Comparison of ENCODE assay signal across 13 mouse cellular contexts in the genomic region with DNA sequence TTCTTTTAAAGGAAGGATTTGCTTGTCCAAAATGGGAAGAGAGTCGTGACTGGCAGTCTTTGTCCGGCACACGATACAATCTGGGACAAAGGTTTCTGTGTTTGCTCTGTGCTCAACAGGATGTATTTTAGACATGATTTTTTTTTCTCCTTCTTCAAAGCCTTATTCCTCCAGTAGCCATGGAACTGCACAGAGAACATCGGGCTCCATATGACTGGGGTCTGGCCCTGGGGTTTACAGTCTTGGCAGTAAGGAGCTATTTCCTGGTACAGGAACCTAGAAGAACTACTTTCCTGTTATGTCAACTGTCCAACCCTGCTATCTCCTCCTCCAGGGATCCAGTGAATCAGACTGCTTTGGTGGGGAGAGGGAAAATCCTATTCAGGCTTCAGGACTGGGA. TPM values are rescaled to one million over a fixed set of nuclear protein-coding genes. Genes with fewer than 3 reads are reported as not detected.
A peak's percentile ranks its signal among the peaks of the same experiment; 100 is the strongest.
DNase-seq lines count a peak whose midpoint lies in the region; ATAC-seq lines count a peak whose summit lies in the region.
"Had no signal": no experiment of that assay in that cellular context is flagged by ENCODE, and none has a peak within 500 bp of the region (broad histone marks: within the 10 kb centered on the region; RNA-seq: fewer than 3 reads in every experiment).

No protein-coding gene starts in this region.

- H3K4me2 ChIP-seq in heart, embryonic 12.5 days, result no peak overlapping the region
- no peak overlapping the region for H3K4me2 ChIP-seq in kidney, embryonic 16.5 days (replicated peaks; ENCODE audit: low read depth, low read length)
- H3K4me2 ChIP-seq in embryonic facial prominence, embryonic 11.5 days (ENCODE audit: low read depth, low read length), result no peak overlapping the region
- H3K4me2 ChIP-seq in midbrain, embryonic 12.5 days (replicated peaks), result no peak overlapping the region
- H3K4me2 ChIP-seq: liver, embryonic 13.5 days had no signal

- no peak overlapping the region for H3K9ac ChIP-seq in heart, embryonic 12.5 days
- no peak overlapping the region for H3K9ac ChIP-seq in kidney, embryonic 16.5 days (replicated peaks; ENCODE audit: low read length)
- H3K9ac ChIP-seq in embryonic facial prominence, embryonic 11.5 days (replicated peaks; ENCODE audit: low read length), result no peak overlapping the region
- no peak overlapping the region for H3K9ac ChIP-seq in midbrain, embryonic 12.5 days (replicated peaks)
- H3K9ac ChIP-seq: liver, embryonic 13.5 days had no signal

- H3K27me3 ChIP-seq in heart, embryonic 12.5 days (replicated peaks), result peaks cover 86% of the 10 kb centered on the region
- no peaks in the 10 kb centered on the region for H3K27me3 ChIP-seq in kidney, embryonic 16.5 days (ENCODE audit: insufficient read depth, low read length)
- H3K27me3 ChIP-seq in embryonic facial prominence, embryonic 11.5 days (ENCODE audit: control insufficient read depth, insufficient read depth, low read length), result no peaks in the 10 kb centered on the region
- no peaks in the 10 kb centered on the region for H3K27me3 ChIP-seq in midbrain, embryonic 12.5 days
- H3K27me3 ChIP-seq: liver, embryonic 13.5 days had no signal

- no peaks in the 10 kb centered on the region for H3K36me3 ChIP-seq in heart, embryonic 12.5 days
- H3K36me3 ChIP-seq in kidney, embryonic 16.5 days (ENCODE audit: insufficient read depth, low read length), result no peaks in the 10 kb centered on the region
- H3K36me3 ChIP-seq in embryonic facial prominence, embryonic 11.5 days (replicated peaks; ENCODE audit: control insufficient read depth, insufficient read depth, low read depth, low read length), result no peaks in the 10 kb centered on the region
- H3K36me3 ChIP-seq in midbrain, embryonic 12.5 days, result no peaks in the 10 kb centered on the region
- H3K36me3 ChIP-seq: liver, embryonic 13.5 days had no signal

- intact Hi-C loops in heart, postnatal 14 days (cut with DNase I), result no loop called here

- WGBS in heart, embryonic 12.5 days, result 59% methylated on average over 4 of the region's 4 CpGs
- 58% methylated on average over 4 of the region's 4 CpGs for WGBS in kidney, embryonic 16.5 days
- 28% methylated on average over 4 of the region's 4 CpGs for WGBS in embryonic facial prominence, embryonic 11.5 days
- 32% methylated on average over 4 of the region's 4 CpGs for WGBS in midbrain, embryonic 12.5 days

- ATAC-seq in heart, embryonic 12.5 days (ENCODE audit: insufficient number of reproducible peaks, low FRiP score), result 0 out of 2 replicates have a peak, but pooled peaks have one; percentile 68
- no peak for ATAC-seq in kidney, embryonic 16.5 days (ENCODE audit: low FRiP score, low TSS enrichment)
- no peak for ATAC-seq in embryonic facial prominence, embryonic 11.5 days (replicated peaks; ENCODE audit: insufficient number of reproducible peaks, low FRiP score, low TSS enrichment, low read depth)
- ATAC-seq in midbrain, embryonic 12.5 days (ENCODE audit: low FRiP score, low read depth), result no peak

- H3K9me3 ChIP-seq in heart, embryonic 12.5 days (replicated peaks), result no peaks in the 10 kb centered on the region
- H3K9me3 ChIP-seq in kidney, embryonic 16.5 days (ENCODE audit: low read length), result no peaks in the 10 kb centered on the region
- no peaks in the 10 kb centered on the region for H3K9me3 ChIP-seq in embryonic facial prominence, embryonic 11.5 days (replicated peaks; ENCODE audit: control insufficient read depth, low read length)
- H3K9me3 ChIP-seq in midbrain, embryonic 12.5 days, result no peaks in the 10 kb centered on the region
- H3K9me3 ChIP-seq: liver, embryonic 13.5 days had no signal

- peaks cover 7% of the 10 kb centered on the region; the same call in 1 of the 2 replicates for H3K4me1 ChIP-seq in heart, embryonic 12.5 days (replicated peaks)
- H3K4me1 ChIP-seq in kidney, embryonic 16.5 days (ENCODE audit: insufficient read depth, low read length), result 0 out of 2 replicates have a peak, but pooled peaks cover 12% of the 10 kb centered on the region
- no peaks in the 10 kb centered on the region for H3K4me1 ChIP-seq in embryonic facial prominence, embryonic 11.5 days (ENCODE audit: control insufficient read depth, insufficient read depth, low read length)
- H3K4me1 ChIP-seq in midbrain, embryonic 12.5 days, result peaks cover 34% of the 10 kb centered on the region
- H3K4me1 ChIP-seq: liver, embryonic 13.5 days had no signal

- DNase-seq in heart, postnatal 14 days, result no peak
- no peak for DNase-seq in kidney, postnatal 14 days
- no peak for DNase-seq in embryonic facial prominence, embryonic 11.5 days (ENCODE audit: low spot score)
- no peak for DNase-seq in retina, embryonic 14.5 days (ENCODE audit: low spot score)
- no peak for DNase-seq in gastrocnemius, adult 8-10 months (ENCODE audit: low spot score in 2 of 2)
- DNase-seq: cerebellum, adult 9-10 months; liver, embryonic 13.5 days; right cerebral cortex, postnatal 4 days had no signal

- H3K27ac ChIP-seq in heart, embryonic 12.5 days (ENCODE audit: poor library complexity, severe bottlenecking), result peak overlapping the region; percentile 64
- H3K27ac ChIP-seq in kidney, embryonic 16.5 days (ENCODE audit: low read length), result peak overlapping the region; percentile 7; the same call in 1 of the 2 replicates
- 0 out of 2 replicates have a peak overlapping the region, but pooled peaks have one; percentile 25 for H3K27ac ChIP-seq in embryonic facial prominence, embryonic 11.5 days (replicated peaks; ENCODE audit: low read depth, low read length)
- peak overlapping the region; percentile 39; the same call in 1 of the 2 replicates for H3K27ac ChIP-seq in midbrain, embryonic 12.5 days (replicated peaks)
- H3K27ac ChIP-seq: liver, embryonic 13.5 days had no signal

- H3K4me3 ChIP-seq in heart, embryonic 12.5 days, result no peak overlapping the region
- H3K4me3 ChIP-seq in kidney, embryonic 16.5 days (ENCODE audit: low read length), result no peak overlapping the region
- no peak overlapping the region for H3K4me3 ChIP-seq in embryonic facial prominence, embryonic 11.5 days (ENCODE audit: low read depth, low read length)
- no peak overlapping the region for H3K4me3 ChIP-seq in midbrain, embryonic 12.5 days
- H3K4me3 ChIP-seq: liver, embryonic 13.5 days had no signal

RNA-seq across cellular contexts. Expression of gene Limch1, which starts 22.6 kb away (rescaled TPM):
- 25.0 and 29.1 TPM in 2 replicates for polyA plus RNA-seq in heart, embryonic 12.5 days (2016; fragmentation: Nextera tagmentation; extraction: Ambion mirVana)
- 100 to 1,000 TPM; 189 to 196 TPM for total RNA-seq in heart, postnatal 14 days (2021)
- 36.3 and 37.5 TPM in 2 replicates for polyA plus RNA-seq in kidney, embryonic 16.5 days (2015; fragmentation: Nextera tagmentation; extraction: Ambion mirVana)
- 69.3 and 73.0 TPM in 2 replicates for polyA plus RNA-seq in embryonic facial prominence, embryonic 11.5 days (2014; fragmentation: Nextera tagmentation; extraction: Ambion mirVana)
- 37.8 and 41.5 TPM in 2 replicates for polyA plus RNA-seq in midbrain, embryonic 12.5 days (2016; fragmentation: Nextera tagmentation; extraction: Ambion mirVana)
- 100 to 1,000 TPM; 110 to 128 (median 121) TPM for total RNA-seq in gastrocnemius, adult 8-10 months (2022)
- total RNA-seq: MEL had no signal
- polyA plus RNA-seq: C2C12 had no signal

RNA-seq across cellular contexts. Expression of gene Uchl1, which starts 47.1 kb away (rescaled TPM):
- polyA plus RNA-seq in heart, embryonic 12.5 days (2016; fragmentation: Nextera tagmentation; extraction: Ambion mirVana), result 128 and 129 TPM in 2 replicates
- total RNA-seq in heart, postnatal 14 days (2021), result 10 to 100 TPM; 13.8 to 14.1 TPM
- 59.3 and 67.9 TPM in 2 replicates for polyA plus RNA-seq in kidney, embryonic 16.5 days (2015; fragmentation: Nextera tagmentation; extraction: Ambion mirVana)
- 181 and 212 TPM in 2 replicates for polyA plus RNA-seq in embryonic facial prominence, embryonic 11.5 days (2014; fragmentation: Nextera tagmentation; extraction: Ambion mirVana)
- polyA plus RNA-seq in midbrain, embryonic 12.5 days (2016; fragmentation: Nextera tagmentation; extraction: Ambion mirVana), result 559 and 602 TPM in 2 replicates
- 1 to 10 TPM; 4.5 to 9.3 (median 5.2) TPM for total RNA-seq in gastrocnemius, adult 8-10 months (2022)
- total RNA-seq: MEL had no signal

Comparison
In these comparisons a context has a peak if more than half of its experiments do, and no peak if none do; other contexts are left out.
1. H3K27ac ChIP-seq: peak in every context shown above with its lines; median percentile 64 in heart, embryonic 12.5 days; 39 in midbrain, embryonic 12.5 days; 25 in embryonic facial prominence, embryonic 11.5 days; 7 in kidney, embryonic 16.5 days.